Mouse (Mus musculus) C2C12 (cell line): Measurements from ENCODE around the gene Clec4a1.

Experiments
- CTCF ChIP-seq: IDR thresholded peaks from one replicate; pipeline ENCODE4 v1.5.1; 2011; ENCODE audit not compliant: control insufficient read depth, insufficient read depth, insufficient read length
- FOSL1 ChIP-seq: IDR thresholded peaks from one replicate; pipeline ENCODE4 v1.8.0; 2011; ENCODE audit warnings: mild to moderate bottlenecking, low read length; ENCODE audit not compliant: poor library complexity, insufficient read depth, severe bottlenecking
- MAX ChIP-seq: IDR thresholded peaks from one replicate; pipeline ENCODE4 v1.6.1; 2011; ENCODE audit warnings: mild to moderate bottlenecking, control low read depth
- MYOD1 ChIP-seq: IDR thresholded peaks from one replicate; pipeline ENCODE4 v1.6.1; 2011; ENCODE audit warnings: low read depth; ENCODE audit not compliant: control insufficient read depth, insufficient read length
- MYOG ChIP-seq: IDR thresholded peaks from one replicate; pipeline ENCODE4 v1.6.1; 2011; ENCODE audit not compliant: control insufficient read depth, insufficient read length; ENCODE audit errors: extremely low read depth
- USF1 ChIP-seq: IDR thresholded peaks from one replicate; pipeline ENCODE4 v1.6.1; 2011; ENCODE audit warnings: low read depth, mild to moderate bottlenecking, control low read depth, moderate library complexity

- TF ChIP-seq FOSL1 (no peak), MAX (no peak), MYOG (no peak), CTCF (no peak), MYOD1 (no peak), USF1 (no peak)
Observed at GRCm38 (mm10) chr6:122883603-122884002, 38.0 kb upstream of the Clec4a1 start.
